Mouse (Mus musculus) left cerebral cortex, postnatal 10 days (tissue): Measurements from ENCODE around the gene Slc22a23. TPM values are rescaled to one million over a fixed set of nuclear protein-coding genes. Genes with fewer than 3 reads are reported as not detected.
A peak's percentile ranks its signal among the peaks of the same experiment; 100 is the strongest.

Experiments used
- DNase-seq, 2 experiments: peaks; one replicate each; pipeline ENCODE4 v3.0.0; 2021 to 2022; ENCODE audit warnings: low spot score in 2 of 2, mixed read lengths in 1 of 2; ENCODE audit errors: extremely low spot score in 1 of 2
- intact Hi-C: fragments of 180-260 bp; cut with DNase I; formaldehyde crosslinking; loops from one replicate; pipeline ENCODE4 v1.15.1; 2025
- total RNA-seq, 2 experiments: library from RNA; stranded (reverse); gene quantifications; 2 replicates each; pipeline ENCODE4 v1.2.3; 2021

Gene Slc22a23
- total RNA-seq, 2 experiments from 2014 or later = 70.3 to 73.6 TPM

DNA sequence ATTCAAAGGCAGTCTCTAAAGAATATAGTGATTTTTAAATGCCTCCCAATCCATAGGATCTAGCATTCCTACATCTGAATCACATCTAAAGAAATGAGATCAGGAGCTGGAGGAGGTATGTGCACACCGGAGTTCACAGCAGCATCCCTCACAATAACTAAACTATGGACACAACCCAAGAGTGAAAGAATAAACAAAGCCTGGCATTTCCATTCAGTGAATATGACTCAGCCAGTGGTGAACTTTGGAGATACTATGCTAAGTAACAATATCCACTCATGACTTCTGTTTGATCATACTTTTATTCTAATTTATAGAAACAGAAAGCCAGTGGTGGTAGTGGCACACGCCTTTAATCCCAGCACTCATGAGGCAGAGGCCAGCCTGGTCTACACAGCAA is 67.4 kb downstream of the Slc22a23 start:
- intact Hi-C loops = no loop called here

GRCm38 (mm10) chr13:34277001-34277400 is 68.0 kb downstream of the Slc22a23 start:
- intact Hi-C loops = no loop called here
- no peak for DNase-seq

More for the DNA sequence above, 67.4 kb downstream of the Slc22a23 start:
- DNase-seq = no peak

GRCm38 (mm10) chr13:34274890-34275289 is 70.1 kb downstream of the Slc22a23 start:
- DNase-seq = no peak
- intact Hi-C loops = no loop called here

- intact Hi-C loops = no loop called here
- DNase-seq = peak in 1 of 2 experiments; percentile 37
These were observed 70.6 kb downstream of the Slc22a23 start for GRCm38 (mm10) chr13:34274417-34274816.

DNA sequence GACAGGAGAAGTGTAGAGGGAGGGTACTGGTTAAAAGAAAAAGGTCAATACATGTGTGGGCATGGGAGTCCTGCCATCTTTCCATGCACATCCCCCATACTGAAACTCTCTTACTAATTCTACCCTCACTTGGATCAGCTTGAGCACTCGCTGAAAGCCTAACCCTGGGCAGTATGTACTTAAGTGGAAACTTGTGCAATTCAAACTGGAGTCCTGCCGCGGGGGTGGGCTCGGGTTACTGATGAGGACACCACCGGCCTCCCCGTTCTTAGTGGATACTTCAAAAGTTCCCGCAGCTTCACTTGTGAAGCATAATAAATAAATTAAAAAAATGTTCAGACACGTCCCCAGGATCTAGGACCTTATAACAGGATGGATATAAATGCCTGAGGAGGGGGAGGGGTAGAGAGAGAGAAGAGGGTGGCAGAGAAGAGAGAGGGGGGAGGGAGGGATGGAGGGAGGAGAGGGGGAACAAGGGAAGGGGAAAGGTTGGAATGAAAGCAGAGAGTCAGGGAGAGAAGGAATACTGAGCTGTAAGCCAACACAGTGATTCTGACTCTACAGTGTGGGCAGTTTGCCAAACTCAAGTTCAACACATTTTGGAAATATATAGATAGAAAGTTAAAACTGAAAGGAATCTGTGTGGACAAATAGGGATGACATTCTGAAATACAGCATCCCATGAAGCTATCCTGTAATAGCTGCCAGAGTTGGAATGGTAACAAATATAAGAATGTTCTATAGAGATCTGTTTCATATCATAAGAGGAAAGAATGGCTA is 72.5 kb downstream of the Slc22a23 start:
- intact Hi-C loops = no loop called here
- DNase-seq = peak in 1 of 2 experiments; percentile 40

- no peak for DNase-seq
- intact Hi-C loops = no loop called here
These were observed 73.3 kb downstream of the Slc22a23 start for GRCm38 (mm10) chr13:34271665-34272064.

DNA sequence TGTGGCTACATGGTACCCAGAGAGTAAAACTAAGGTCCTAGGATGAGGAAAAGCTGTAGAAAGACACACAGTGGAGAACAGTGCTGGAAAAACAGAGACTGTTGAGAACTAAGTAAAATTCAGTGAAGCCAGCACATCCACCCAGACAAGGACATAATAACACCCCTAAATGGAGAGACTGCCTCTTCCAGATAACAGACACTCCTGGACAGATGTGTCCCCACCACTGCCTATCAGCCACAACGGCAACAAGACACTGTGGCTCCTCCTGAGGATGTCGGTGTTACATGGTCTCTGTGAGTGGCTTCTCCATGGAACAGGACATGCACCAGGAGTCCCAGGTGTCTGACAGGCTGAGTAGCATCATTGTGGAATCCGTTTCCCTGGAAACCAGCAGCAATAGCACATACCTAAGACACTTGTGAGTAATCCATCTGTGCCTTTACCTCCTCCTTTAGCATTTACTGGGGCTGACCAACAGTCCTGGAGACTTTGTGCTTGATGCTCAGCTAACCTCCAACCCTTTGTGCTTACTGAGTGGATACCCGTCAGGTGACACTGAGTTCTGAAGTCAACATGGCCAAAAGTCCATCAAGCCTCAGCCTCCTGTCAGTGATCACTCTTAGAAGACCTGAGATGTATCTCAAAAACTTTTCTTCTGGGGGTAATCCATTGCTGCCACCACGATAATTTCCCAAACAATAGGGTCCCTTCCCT is 73.9 kb downstream of the Slc22a23 start:
- no peak for DNase-seq
- intact Hi-C loops = no loop called here

DNA sequence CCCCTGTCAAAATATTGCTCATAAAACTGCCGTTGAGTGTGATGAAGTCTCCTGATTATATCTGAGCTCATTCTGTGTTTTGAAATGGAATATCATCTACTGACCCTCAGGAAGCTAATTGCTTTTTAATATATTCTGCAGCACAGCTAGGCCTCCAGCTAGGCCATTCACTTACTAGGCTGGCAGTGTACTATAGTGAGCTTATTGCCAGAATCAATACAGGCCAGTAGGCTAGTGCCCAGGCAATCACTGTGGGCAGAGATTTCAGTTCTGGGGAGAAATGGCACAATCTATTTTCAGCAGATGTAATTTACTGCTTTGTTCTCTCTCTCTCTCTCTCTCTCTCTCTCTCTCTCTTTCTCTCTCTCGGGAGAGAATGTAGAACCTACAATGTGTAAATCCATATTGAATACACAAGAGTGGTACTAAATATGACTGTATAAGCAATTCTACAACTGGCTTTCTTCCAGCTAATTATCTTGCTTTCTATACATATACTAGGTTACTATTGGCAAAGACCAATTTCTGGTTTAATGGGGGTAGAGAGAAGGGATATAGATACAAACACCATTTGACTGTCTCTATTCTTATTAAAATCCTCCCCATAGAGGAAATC is 75.5 kb downstream of the Slc22a23 start:
- DNase-seq = no peak
- intact Hi-C loops = no loop called here

- DNase-seq = no peak
- intact Hi-C loops = no loop called here
These were observed 77.9 kb downstream of the Slc22a23 start for GRCm38 (mm10) chr13:34266942-34267660.

- intact Hi-C loops = no loop called here
- no peak for DNase-seq
These were observed 78.9 kb downstream of the Slc22a23 start for GRCm38 (mm10) chr13:34266067-34266466.

- intact Hi-C loops = no loop called here
- no peak for DNase-seq
These were observed 79.4 kb downstream of the Slc22a23 start for GRCm38 (mm10) chr13:34265576-34265975.

DNA sequence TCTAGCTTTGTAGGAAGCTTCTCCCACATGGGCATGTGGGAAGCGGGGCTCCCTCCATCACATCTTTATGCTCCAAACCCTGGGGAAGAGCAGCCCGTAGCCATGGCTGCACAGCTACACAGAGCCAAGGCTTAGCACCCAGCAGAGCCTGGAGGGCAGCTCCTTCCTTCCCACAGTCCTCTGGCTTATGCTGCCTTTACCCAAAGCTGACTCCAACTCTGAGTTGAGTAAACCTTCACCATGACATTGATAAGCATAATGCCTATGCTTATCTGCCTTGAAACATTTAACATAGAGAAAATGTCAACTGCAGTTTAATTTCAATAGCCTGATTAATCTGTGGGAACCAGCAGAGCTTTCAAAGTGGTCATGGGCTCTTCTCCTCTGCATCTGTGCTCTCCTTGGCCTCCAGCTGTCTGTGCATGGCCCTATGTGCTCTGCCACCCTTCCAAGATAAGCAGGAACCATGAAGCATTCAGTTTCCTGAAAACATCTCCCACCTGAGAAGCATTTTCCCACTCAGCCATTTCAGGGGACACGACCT is 79.9 kb downstream of the Slc22a23 start:
- intact Hi-C loops = no loop called here
- DNase-seq = no peak

DNA sequence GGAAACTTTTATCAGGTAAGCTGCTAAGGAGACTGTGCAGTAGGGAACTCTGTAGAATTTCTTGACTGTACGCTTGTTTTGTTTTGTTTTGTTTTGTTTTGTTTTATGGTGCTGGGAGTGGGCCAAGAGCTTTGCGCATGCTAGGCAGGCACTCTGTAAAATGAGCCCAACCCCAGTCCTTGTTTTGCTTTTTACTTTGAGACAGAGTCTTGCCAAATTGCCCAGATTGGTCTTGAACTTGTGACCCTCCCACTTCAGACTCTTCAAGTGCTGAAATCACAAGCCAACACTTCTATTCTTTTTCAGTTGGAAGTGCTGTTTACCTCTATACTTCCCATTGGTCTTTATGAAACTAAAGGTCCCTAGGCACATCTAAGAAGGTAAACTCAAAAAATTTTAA is 80.5 kb downstream of the Slc22a23 start:
- DNase-seq = no peak
- intact Hi-C loops = no loop called here

- intact Hi-C loops = no loop called here
- no peak for DNase-seq
These were observed 86.2 kb downstream of the Slc22a23 start for GRCm38 (mm10) chr13:34258765-34259164.

DNA sequence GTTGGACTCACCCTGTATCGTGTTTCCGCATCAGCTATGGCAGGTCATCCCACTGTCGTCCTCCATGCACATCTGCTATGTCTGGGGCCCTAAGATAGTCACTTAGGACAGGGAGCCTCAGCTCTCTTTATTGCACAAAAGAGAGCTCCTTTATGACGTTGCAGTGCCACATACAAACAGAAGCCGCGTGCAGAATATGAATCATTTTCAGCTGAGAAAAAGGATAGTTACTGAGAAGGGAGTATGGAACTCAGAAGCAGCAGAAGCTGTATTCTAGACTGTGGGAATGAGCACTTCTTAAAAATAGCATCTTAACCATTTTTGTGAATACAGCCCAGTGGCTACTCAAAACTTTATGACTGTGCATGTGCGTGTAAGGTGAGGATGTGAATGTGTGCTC is 87.8 kb downstream of the Slc22a23 start:
- intact Hi-C loops = no loop called here
- no peak for DNase-seq

DNA sequence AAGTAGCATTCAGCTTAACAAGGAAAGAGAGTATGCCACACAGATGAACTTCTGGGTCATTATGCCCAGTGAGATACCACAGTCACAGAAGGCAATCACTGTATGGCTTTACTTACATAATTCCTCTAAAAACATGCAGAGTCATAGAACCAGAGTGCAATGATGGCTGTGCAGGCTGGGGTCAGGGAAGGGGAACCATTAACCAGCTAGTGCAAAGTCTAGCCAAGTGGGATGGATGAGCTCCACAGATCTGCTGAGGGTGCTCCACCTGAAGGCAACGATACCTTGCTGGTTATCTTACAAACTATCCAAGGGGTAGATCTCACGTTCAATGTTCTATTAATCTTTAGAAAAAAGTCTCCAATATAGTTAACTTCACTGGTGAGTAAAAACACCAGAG is 88.3 kb downstream of the Slc22a23 start:
- DNase-seq = no peak
- intact Hi-C loops = no loop called here

GRCm38 (mm10) chr13:34255297-34255696 is 89.7 kb downstream of the Slc22a23 start:
- intact Hi-C loops = no loop called here

GRCm38 (mm10) chr13:34254691-34255090 is 90.3 kb downstream of the Slc22a23 start:
- intact Hi-C loops = no loop called here
- peak in 1 of 2 experiments; percentile 60 for DNase-seq

More at GRCm38 (mm10) chr13:34255297-34255696, 89.7 kb downstream of the Slc22a23 start:
- DNase-seq = no peak

- no peak for DNase-seq
- intact Hi-C loops = no loop called here
These were observed 91.2 kb downstream of the Slc22a23 start for GRCm38 (mm10) chr13:34253736-34254135.
